Mouse (Mus musculus) cerebellum, adult 2 months (tissue): ENCODE data around the gene Thsd4. TPM values are rescaled to one million over a fixed set of nuclear protein-coding genes. Genes with fewer than 3 reads are reported as not detected.
A peak's percentile ranks its signal among the peaks of the same experiment; 100 is the strongest.

Experiments used
- DNase-seq, 2 experiments: peaks; one replicate each; pipeline ENCODE4 v3.0.0; 2021
- H3K27ac ChIP-seq: fragments of 200-500 bp; 2 replicates; pipeline ENCODE4 v1.5.1; 2012; ENCODE audit warnings: low read length, control low read depth, inconsistent platforms; ENCODE audit not compliant: insufficient read depth
- H3K27me3 ChIP-seq: fragments of 200-500 bp; 2 replicates; pipeline ENCODE4 v1.6.1; 2012; ENCODE audit warnings: inconsistent platforms, mild to moderate bottlenecking, low read length, moderate library complexity; ENCODE audit not compliant: control insufficient read depth, insufficient read depth
- H3K4me1 ChIP-seq: fragments of 200-500 bp; 2 replicates; pipeline ENCODE4 v1.6.1; 2011; ENCODE audit warnings: low read length; ENCODE audit not compliant: control insufficient read depth, insufficient read depth
- H3K4me3 ChIP-seq: fragments of 200-500 bp; replicated peaks from 2 replicates; pipeline ENCODE3; 2011; ENCODE audit warnings: mild to moderate bottlenecking, low read depth, low read length, control low read depth; ENCODE audit not compliant: insufficient read depth
- CTCF ChIP-seq: fragments of 200-500 bp; IDR thresholded peaks from 2 replicates; pipeline ENCODE4 v1.5.1; 2011; ENCODE audit warnings: low read depth, mild to moderate bottlenecking, control low read depth, low read length, moderate library complexity, borderline replicate concordance; ENCODE audit not compliant: insufficient read depth
- POLR2A ChIP-seq: fragments of 200-500 bp; IDR thresholded peaks from 2 replicates; pipeline ENCODE4 v1.6.1; 2011; ENCODE audit warnings: low read length, control low read depth, borderline replicate concordance; ENCODE audit not compliant: insufficient read depth
- WGBS: fragments of 180-500 bp; shearing (Covaris S2); methylation state at CpG from one replicate; pipeline ENCODE4 v1.1.7; 2018; 5-methylcytosine and 5-hydroxymethylcytosine counted together
- polyA plus RNA-seq: library from polyadenylated mRNA; depleted of rRNA; stranded (reverse); fragments of >200 nt; gene quantifications from 2 replicates; pipeline ENCODE4 v1.2.3, GENCODE M21; 2012

The Thsd4 gene
- polyA plus RNA-seq, 1 experiment: 2.7 TPM

DNA sequence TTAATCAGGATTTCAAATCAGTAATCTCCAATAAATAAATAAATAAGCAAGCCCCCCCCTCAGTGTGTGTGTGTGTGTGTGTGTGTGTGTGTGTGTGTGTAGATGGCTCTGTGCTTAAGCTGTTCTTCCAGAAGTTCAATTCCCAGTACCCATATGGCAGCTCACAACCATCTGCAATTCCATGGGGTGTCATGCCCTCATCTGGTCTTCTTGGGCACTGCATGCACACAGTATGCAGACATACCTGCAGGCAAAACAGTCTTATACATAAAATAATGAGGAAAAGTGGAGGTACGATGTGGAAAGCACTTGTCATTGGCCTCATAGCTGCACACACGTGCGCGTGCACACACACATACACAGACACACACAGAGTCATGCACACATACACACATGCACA, 29.4 kb upstream of the Thsd4 start:
- DNase-seq: no peak
- 96% methylated on average over 4 of the region's 4 CpGs for WGBS
- no peak overlapping the region for H3K4me3 ChIP-seq

GRCm38 (mm10) chr9:60548182-60548581, 26.3 kb upstream of the Thsd4 start:
- 30% methylated on average over 4 of the region's 4 CpGs for WGBS
- H3K27me3 ChIP-seq: no peaks in the 10 kb centered on the region
- H3K4me1 ChIP-seq: no peaks in the 10 kb centered on the region
- DNase-seq: peak; percentile 18 to 20
- H3K27ac ChIP-seq: no peak overlapping the region
- peak; percentile 54 for TF ChIP-seq CTCF
- no peak for TF ChIP-seq POLR2A
- no peak overlapping the region for H3K4me3 ChIP-seq

More for the DNA sequence above, 29.4 kb upstream of the Thsd4 start:
- H3K27me3 ChIP-seq: no peaks in the 10 kb centered on the region
- no peak overlapping the region for H3K27ac ChIP-seq
- no peaks in the 10 kb centered on the region for H3K4me1 ChIP-seq
- TF ChIP-seq POLR2A (no peak), CTCF (no peak)

DNA sequence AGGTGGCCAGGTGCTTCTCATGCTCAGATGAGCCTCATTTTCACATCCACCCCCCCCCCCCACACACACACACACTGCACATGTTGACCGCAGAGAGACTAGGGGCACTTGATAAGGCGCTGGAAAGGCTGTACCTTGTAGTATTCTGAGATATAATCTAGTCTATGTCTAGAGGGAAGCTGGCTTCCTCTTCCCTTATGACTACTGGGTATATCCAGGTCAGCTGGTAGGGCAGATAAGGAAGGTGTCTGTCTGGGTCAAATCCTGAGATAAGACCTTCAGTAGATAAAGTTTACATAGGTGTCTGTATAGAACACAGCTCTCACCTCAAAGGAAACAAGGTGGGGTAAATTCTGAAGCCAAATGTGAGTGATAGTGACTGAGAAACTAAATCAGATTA, 24.3 kb upstream of the Thsd4 start:
- 94% methylated on average over 2 of the region's 2 CpGs for WGBS
- Histone ChIP-seq H3K27me3 (no peaks in the 10 kb centered on the region), H3K4me1 (no peaks in the 10 kb centered on the region), H3K4me3 (no peak overlapping the region), H3K27ac (no peak overlapping the region)
- no peak for DNase-seq
- no peak for TF ChIP-seq CTCF
- TF ChIP-seq POLR2A: no peak

DNA sequence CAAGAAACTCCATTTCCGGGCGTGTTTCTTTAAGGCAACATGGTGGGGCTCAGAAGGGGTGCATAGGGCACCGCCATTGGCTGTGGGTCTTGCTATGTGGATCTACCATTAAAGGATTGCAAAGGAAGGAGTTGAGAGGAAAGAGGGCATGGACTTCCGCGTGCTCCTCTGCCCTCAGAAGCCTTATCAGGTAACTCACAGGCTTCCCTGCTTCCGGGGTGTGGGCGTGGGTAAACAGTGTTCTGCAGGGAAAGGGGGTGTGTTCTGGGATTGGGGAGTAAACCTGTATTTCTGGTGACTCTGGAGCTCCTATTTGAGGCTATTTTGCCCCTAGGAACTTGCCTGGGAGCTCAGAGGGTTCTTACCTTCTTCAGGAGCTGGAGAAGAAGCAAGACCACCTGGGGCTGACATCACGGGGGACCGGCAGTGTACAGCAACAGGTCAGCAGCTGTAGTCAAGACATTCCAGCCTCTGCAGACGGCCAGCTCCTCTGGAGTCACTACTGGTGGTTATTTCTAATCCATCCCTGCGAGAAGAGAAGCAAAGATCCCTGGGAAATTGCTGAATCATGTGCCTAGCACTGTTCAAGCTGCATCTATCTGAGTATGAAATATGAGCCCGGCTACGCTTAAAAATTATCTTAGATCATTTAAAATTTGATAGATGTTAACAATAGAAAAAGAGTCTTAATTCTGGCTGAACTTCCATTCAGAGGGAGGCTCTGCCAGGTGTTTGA, 23.7 kb upstream of the Thsd4 start:
- WGBS: 80% methylated on average over 13 of the region's 13 CpGs
- no peaks in the 10 kb centered on the region for H3K4me1 ChIP-seq
- no peak overlapping the region for H3K4me3 ChIP-seq
- DNase-seq: no peak
- TF ChIP-seq POLR2A: no peak
- TF ChIP-seq CTCF: no peak
- no peak overlapping the region for H3K27ac ChIP-seq
- H3K27me3 ChIP-seq: no peaks in the 10 kb centered on the region

DNA sequence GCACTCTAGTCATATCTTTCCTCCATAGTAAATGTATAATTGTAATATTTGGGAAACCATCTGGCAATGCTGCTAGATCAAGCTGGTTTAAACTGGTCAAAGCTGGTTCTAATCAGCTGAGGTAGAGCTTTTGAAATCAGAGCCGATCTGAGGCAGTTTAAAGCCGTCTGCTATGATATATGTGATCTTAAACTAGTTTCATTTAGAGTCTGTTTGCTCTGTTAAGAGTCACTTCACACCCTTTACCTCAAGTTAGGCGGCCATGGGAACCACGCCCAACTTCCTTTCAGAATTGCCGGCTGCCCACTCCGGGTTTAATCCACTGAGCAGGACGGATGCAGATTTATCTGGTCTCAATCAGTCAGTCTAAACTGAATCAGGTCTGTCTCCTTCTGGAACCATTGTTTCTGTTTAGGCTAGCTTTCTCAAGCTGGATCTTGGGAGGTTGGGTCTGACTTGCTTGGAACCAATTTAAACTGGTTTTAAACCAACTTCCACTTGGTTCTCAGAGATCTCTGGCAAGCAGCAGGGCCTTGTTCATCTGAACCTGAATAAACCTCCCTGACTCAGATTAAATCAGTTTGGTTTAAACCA, 21.7 kb upstream of the Thsd4 start:
- no peaks in the 10 kb centered on the region for H3K4me1 ChIP-seq
- TF ChIP-seq CTCF (no peak), POLR2A (no peak)
- H3K27ac ChIP-seq: no peak overlapping the region
- DNase-seq: no peak
- H3K27me3 ChIP-seq: no peaks in the 10 kb centered on the region
- H3K4me3 ChIP-seq: no peak overlapping the region
- 93% methylated on average over 7 of the region's 7 CpGs for WGBS

DNA sequence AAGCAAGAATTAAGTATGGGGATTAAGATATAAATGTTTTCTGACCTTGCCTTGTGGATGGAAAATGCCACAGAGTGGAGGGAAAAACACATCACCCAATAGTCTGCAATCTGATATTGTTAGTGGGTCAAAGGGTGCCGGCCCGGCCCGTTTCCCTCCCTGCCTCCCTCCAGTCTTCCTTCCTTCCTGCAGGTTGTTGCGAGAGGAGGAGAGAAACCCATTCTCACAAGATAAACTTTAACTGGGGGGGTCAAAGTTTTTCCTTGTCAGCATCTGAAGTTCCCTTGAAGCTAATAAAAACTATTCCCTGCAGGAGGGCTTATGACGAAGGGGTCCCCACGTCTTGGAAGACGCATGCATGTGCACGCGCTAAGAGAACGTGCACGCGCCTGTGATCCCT, 8.5 kb upstream of the Thsd4 start:
- no peak overlapping the region for H3K4me3 ChIP-seq
- TF ChIP-seq CTCF (no peak), POLR2A (no peak)
- no peaks in the 10 kb centered on the region for H3K4me1 ChIP-seq
- no peaks in the 10 kb centered on the region for H3K27me3 ChIP-seq
- DNase-seq: no peak
- no peak overlapping the region for H3K27ac ChIP-seq
- 90% methylated on average over 12 of the region's 12 CpGs for WGBS

- WGBS: 87% methylated on average over 10 of the region's 10 CpGs
- no peak overlapping the region for H3K4me3 ChIP-seq
- H3K27ac ChIP-seq: no peak overlapping the region
- no peaks in the 10 kb centered on the region for H3K27me3 ChIP-seq
- no peak for DNase-seq
- TF ChIP-seq CTCF: no peak
- TF ChIP-seq POLR2A: no peak
- H3K4me1 ChIP-seq: no peaks in the 10 kb centered on the region
These were observed 7.8 kb upstream of the Thsd4 start for GRCm38 (mm10) chr9:60529348-60530243.
